Mouse (Mus musculus): ENCODE data around the gene Smpd2. TPM values are rescaled to one million over a fixed set of nuclear protein-coding genes. Genes with fewer than 3 reads are reported as not detected.

The Smpd2 gene
- polyA plus RNA-seq, 2 experiments, result 7.1 to 8.6 TPM

DNA sequence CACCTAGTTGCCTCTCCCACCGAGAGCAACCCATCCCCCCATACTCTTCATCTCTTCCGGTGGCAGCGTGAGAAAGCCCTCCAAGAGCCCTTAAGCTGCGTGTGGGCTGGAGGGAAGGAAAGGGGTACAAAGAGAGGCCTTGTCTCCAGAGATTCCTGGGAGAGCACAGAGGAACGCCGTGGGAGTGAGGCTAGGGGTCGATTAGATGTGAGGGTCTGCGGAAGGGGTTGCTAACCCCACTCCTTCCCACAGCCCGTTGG, 13.2 kb downstream of the Smpd2 start:
- Histone ChIP-seq H3K4me1 (replicated peaks; ENCODE audit: control insufficient read depth in 2 of 2, insufficient read depth in 2 of 2, low read length in 1 of 2) (peaks cover 34 to 52% of the 10 kb centered on the region in 2 experiments), H3K9me3 (ENCODE audit: control insufficient read depth, low read length) (no peaks in the 10 kb centered on the region), H3K9ac (replicated peaks) (peak overlapping the region; percentile 47), H3K36me3 (replicated peaks; ENCODE audit: control insufficient read depth, insufficient read depth, low read depth) (no peaks in the 10 kb centered on the region), H3K27ac (no peak overlapping the region; the same call in 1 of the 2 replicates), H3K4me3 (ENCODE audit: insufficient read depth in 1 of 2, low read depth in 2 of 2, low read length in 2 of 2) (peak overlapping the region; percentile 54 to 66), H3K4me2 (ENCODE audit: low read depth) (peak overlapping the region; percentile 79), H3K27me3 (ENCODE audit: control insufficient read depth, insufficient read depth, low read length) (no peaks in the 10 kb centered on the region)
- DNase-seq (ENCODE audit: low read depth in 3 of 3, low spot score in 3 of 3) (no peak), ATAC-seq (ENCODE audit: insufficient read depth) (no peak)
- TF ChIP-seq CTCF (IDR thresholded peaks at IDR 0.05; ENCODE audit: low read depth), result no peak
- 1% methylated on average over 9 of the region's 9 CpGs for WGBS (ENCODE audit: insufficient replicate concordance)

DNA sequence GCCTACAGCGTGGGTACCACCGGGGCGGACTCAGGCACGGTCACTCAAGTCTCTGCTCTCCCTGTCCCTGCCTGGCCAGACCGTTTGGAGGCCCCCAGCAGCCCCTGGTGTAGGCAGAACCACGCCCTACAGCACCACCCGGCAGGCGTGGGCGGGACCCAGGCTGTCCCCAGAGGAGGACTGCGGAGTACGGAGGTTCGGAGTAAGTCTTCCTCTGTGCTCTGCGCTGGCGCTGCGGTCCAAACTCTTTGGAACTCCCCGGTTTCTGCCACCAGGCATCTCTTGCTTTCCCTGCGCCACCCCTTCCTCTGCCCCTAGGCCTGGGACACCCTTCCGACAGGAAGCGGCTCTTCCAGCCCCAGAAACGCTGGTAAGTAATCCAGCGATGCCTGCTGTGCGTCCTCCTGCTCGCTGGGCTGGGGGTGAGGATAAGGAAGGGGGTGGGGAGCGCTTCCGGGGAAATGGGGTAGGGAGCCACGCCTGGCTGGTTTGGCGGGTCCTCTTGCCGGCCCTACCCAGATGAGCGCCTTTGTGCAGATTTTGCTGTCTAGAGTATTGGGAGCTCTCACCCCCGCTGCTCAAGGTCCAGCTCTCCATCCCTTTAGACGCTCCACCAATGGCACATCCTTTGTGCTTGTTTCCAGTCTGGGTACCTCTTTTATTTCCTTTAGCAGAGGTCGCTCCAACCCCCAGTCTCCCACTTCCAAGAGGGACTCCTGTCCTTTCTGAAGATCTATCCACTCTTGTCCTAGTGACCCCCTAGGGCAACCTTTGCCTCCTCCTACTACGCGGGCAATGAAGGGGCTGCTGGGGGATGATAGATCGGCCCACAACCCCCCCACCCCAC, 13.8 kb downstream of the Smpd2 start, which contains the start of gene Mical1:
Gene Mical1 (plus strand): TSS at position 144 of the 847 bp plus-strand sequence.
- H3K27ac ChIP-seq, result peak within 1 kb of the TSS; percentile 30; the same call in 1 of the 2 replicates
- no peaks in the 10 kb centered on the region for H3K36me3 ChIP-seq (replicated peaks; ENCODE audit: control insufficient read depth, insufficient read depth, low read depth)
- H3K9me3 ChIP-seq (ENCODE audit: control insufficient read depth, low read length), result no peaks in the 10 kb centered on the region
- H3K4me1 ChIP-seq (replicated peaks; ENCODE audit: control insufficient read depth in 2 of 2, insufficient read depth in 2 of 2, low read length in 1 of 2), result peaks cover 34 to 51% of the 10 kb centered on the region in 2 experiments
- ATAC-seq (ENCODE audit: insufficient read depth), result peak; percentile 75
- H3K27me3 ChIP-seq (ENCODE audit: control insufficient read depth, insufficient read depth, low read length), result no peaks in the 10 kb centered on the region
- under 1% methylated on average over 35 of the region's 35 CpGs for WGBS (ENCODE audit: insufficient replicate concordance)
- peak within 1 kb of the TSS; percentile 79 for H3K4me2 ChIP-seq (ENCODE audit: low read depth)
- TF ChIP-seq EP300 (IDR thresholded peaks at IDR 0.05; ENCODE audit: low read depth) (no peak), CTCF (IDR thresholded peaks at IDR 0.05; ENCODE audit: low read depth) (peak; percentile 5; the same call in 1 of the 2 replicates)
- H3K4me3 ChIP-seq (ENCODE audit: insufficient read depth in 1 of 2, low read depth in 2 of 2, low read length in 2 of 2), result peak within 1 kb of the TSS; percentile 54 to 66
- peak within 1 kb of the TSS; percentile 47 for H3K9ac ChIP-seq (replicated peaks)
- peak in 2 of 3 experiments; percentile 41 to 52 for DNase-seq (ENCODE audit: low read depth in 3 of 3, low spot score in 3 of 3)

GRCm38 (mm10) chr10:41474981-41475391, 15.2 kb downstream of the Smpd2 start:
- Histone ChIP-seq H3K4me2 (ENCODE audit: low read depth) (peak overlapping the region; percentile 7; the same call in 1 of the 2 replicates), H3K9ac (replicated peaks) (no peak overlapping the region), H3K36me3 (replicated peaks; ENCODE audit: control insufficient read depth, insufficient read depth, low read depth) (no peaks in the 10 kb centered on the region), H3K9me3 (ENCODE audit: control insufficient read depth, low read length) (no peaks in the 10 kb centered on the region), H3K4me1 (replicated peaks; ENCODE audit: control insufficient read depth in 2 of 2, insufficient read depth in 2 of 2, low read length in 1 of 2) (peaks cover 34 to 46% of the 10 kb centered on the region in 2 experiments), H3K27ac (peak overlapping the region; percentile 30; the same call in 1 of the 2 replicates), H3K27me3 (ENCODE audit: control insufficient read depth, insufficient read depth, low read length) (no peaks in the 10 kb centered on the region), H3K4me3 (ENCODE audit: insufficient read depth in 1 of 2, low read depth in 2 of 2, low read length in 2 of 2) (no peak overlapping the region)
- no peak for TF ChIP-seq CTCF (IDR thresholded peaks at IDR 0.05; ENCODE audit: low read depth)
- TF ChIP-seq EP300 (IDR thresholded peaks at IDR 0.05; ENCODE audit: low read depth), result no peak
- no peak for DNase-seq (ENCODE audit: low read depth in 3 of 3, low spot score in 3 of 3)
- 43% methylated on average over 1 of the region's 1 CpGs for WGBS (ENCODE audit: insufficient replicate concordance)
- ATAC-seq (ENCODE audit: insufficient read depth), result no peak

- TF ChIP-seq EP300 (IDR thresholded peaks at IDR 0.05; ENCODE audit: low read depth) (no peak), CTCF (IDR thresholded peaks at IDR 0.05; ENCODE audit: low read depth) (no peak)
- Histone ChIP-seq H3K4me3 (ENCODE audit: insufficient read depth in 1 of 2, low read depth in 2 of 2, low read length in 2 of 2) (no peak overlapping the region), H3K27ac (no peak overlapping the region), H3K27me3 (ENCODE audit: control insufficient read depth, insufficient read depth, low read length) (no peaks in the 10 kb centered on the region), H3K9me3 (ENCODE audit: control insufficient read depth, low read length) (no peaks in the 10 kb centered on the region), H3K4me2 (ENCODE audit: low read depth) (no peak overlapping the region), H3K9ac (replicated peaks) (no peak overlapping the region), H3K4me1 (replicated peaks; ENCODE audit: control insufficient read depth in 2 of 2, insufficient read depth in 2 of 2, low read length in 1 of 2) (peaks cover 34 to 46% of the 10 kb centered on the region in 2 experiments), H3K36me3 (replicated peaks; ENCODE audit: control insufficient read depth, insufficient read depth, low read depth) (no peaks in the 10 kb centered on the region)
- WGBS (ENCODE audit: insufficient replicate concordance), result 17% methylated on average over 6 of the region's 6 CpGs
- ATAC-seq (ENCODE audit: insufficient read depth) (no peak), DNase-seq (ENCODE audit: low read depth in 3 of 3, low spot score in 3 of 3) (no peak)
Observed at GRCm38 (mm10) chr10:41473782-41474468, 16.2 kb downstream of the Smpd2 start.

DNA sequence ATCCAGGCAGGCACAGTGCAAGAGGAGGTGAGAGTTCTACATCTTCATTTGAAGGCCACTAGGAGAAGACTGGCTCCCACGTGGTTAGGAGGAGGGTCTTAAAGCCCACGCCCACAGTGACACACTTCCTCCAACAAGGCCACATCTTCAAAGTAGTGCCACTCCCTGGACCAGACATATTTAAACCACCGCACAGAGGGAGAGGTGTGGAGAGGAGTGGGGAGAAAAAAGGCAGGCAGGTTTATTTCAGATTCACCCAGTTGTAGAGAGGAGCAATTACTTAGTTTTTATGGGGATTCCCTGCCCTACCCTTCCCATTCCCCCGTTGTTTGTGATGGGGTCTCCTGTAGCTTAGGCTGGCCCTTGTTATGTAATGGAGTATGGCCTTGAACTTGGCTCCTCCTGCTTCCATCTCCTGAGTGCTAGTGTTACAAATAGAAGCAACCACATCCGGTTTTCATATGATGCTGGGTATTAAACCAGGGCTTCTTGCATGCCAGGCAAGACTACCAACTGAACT, 17.1 kb downstream of the Smpd2 start:
- H3K4me1 ChIP-seq (replicated peaks; ENCODE audit: control insufficient read depth in 2 of 2, insufficient read depth in 2 of 2, low read length in 1 of 2), result peaks cover 34 to 46% of the 10 kb centered on the region in 2 experiments
- no peaks in the 10 kb centered on the region for H3K36me3 ChIP-seq (replicated peaks; ENCODE audit: control insufficient read depth, insufficient read depth, low read depth)
- no peak for TF ChIP-seq CTCF (IDR thresholded peaks at IDR 0.05; ENCODE audit: low read depth)
- no peak for TF ChIP-seq EP300 (IDR thresholded peaks at IDR 0.05; ENCODE audit: low read depth)
- no peaks in the 10 kb centered on the region for H3K9me3 ChIP-seq (ENCODE audit: control insufficient read depth, low read length)
- no peak for DNase-seq (ENCODE audit: low read depth in 3 of 3, low spot score in 3 of 3)
- H3K27ac ChIP-seq, result no peak overlapping the region
- H3K4me3 ChIP-seq (ENCODE audit: insufficient read depth in 1 of 2, low read depth in 2 of 2, low read length in 2 of 2), result no peak overlapping the region
- no peaks in the 10 kb centered on the region for H3K27me3 ChIP-seq (ENCODE audit: control insufficient read depth, insufficient read depth, low read length)
- no peak overlapping the region for H3K9ac ChIP-seq (replicated peaks)
- no peak for ATAC-seq (ENCODE audit: insufficient read depth)
- H3K4me2 ChIP-seq (ENCODE audit: low read depth), result no peak overlapping the region
- WGBS (ENCODE audit: insufficient replicate concordance), result 47% methylated on average over 5 of the region's 5 CpGs

All from liver, embryonic 14.5 days (tissue).